Mouse (Mus musculus) G1E (cell line): ENCODE data around the gene Lsamp.

ENCODE experiments used
- CTCF ChIP-seq: IDR thresholded peaks from 2 replicates; pipeline ENCODE4 v1.5.1; 2012; ENCODE audit warnings: low read depth, low read length, inconsistent platforms, mixed read lengths
- GATA1 ChIP-seq: IDR thresholded peaks from 2 replicates; pipeline ENCODE4 v1.6.1; 2012; ENCODE audit warnings: borderline replicate concordance, low read length, inconsistent platforms, mixed read lengths

- TF ChIP-seq CTCF (no peak), GATA1 (no peak)
Observed at GRCm38 (mm10) chr16:40652800-40653199, 668.6 kb downstream of the Lsamp start.
